Mouse (Mus musculus) small intestine, adult 2 months (tissue): ENCODE measurements around the gene Cyp2d9. TPM values are rescaled to one million over a fixed set of nuclear protein-coding genes. Genes with fewer than 3 reads are reported as not detected.

Experiments
- H3K27ac ChIP-seq: fragments of 200-500 bp; 2 replicates; pipeline ENCODE4 v1.5.1; 2012; ENCODE audit warnings: low read depth, low read length, control low read depth, inconsistent platforms; ENCODE audit not compliant: insufficient read depth
- H3K27me3 ChIP-seq: fragments of 200-500 bp; 2 replicates; pipeline ENCODE4 v1.6.1; 2012; ENCODE audit warnings: mild to moderate bottlenecking, moderate library complexity, low read length, inconsistent platforms; ENCODE audit not compliant: control insufficient read depth, insufficient read depth
- H3K36me3 ChIP-seq: fragments of 200-500 bp; 2 replicates; pipeline ENCODE4 v1.6.1; 2012; ENCODE audit warnings: mild to moderate bottlenecking, low read length, control low read depth, inconsistent platforms; ENCODE audit not compliant: control insufficient read depth, insufficient read depth
- H3K4me1 ChIP-seq: fragments of 200-500 bp; 2 replicates; pipeline ENCODE4 v1.6.1; 2012; ENCODE audit warnings: low read length, inconsistent platforms, mixed read lengths; ENCODE audit not compliant: control insufficient read depth, insufficient read depth, insufficient read length
- H3K4me3 ChIP-seq: fragments of 200-500 bp; 2 replicates; pipeline ENCODE4 v1.5.1; 2012; ENCODE audit warnings: low read depth, mild to moderate bottlenecking, control low read depth, inconsistent platforms, low read length, moderate library complexity
- CTCF ChIP-seq: fragments of 200-500 bp; IDR thresholded peaks from 2 replicates; pipeline ENCODE4 v1.5.1; 2012; ENCODE audit warnings: low read depth, mild to moderate bottlenecking, control low read depth, inconsistent platforms, low read length, moderate library complexity, mixed read lengths; ENCODE audit not compliant: insufficient replicate concordance, insufficient read length; ENCODE audit errors: extremely low read depth
- POLR2A ChIP-seq: fragments of 200-500 bp; IDR thresholded peaks from 2 replicates; pipeline ENCODE4 v1.6.1; 2012; ENCODE audit warnings: low read depth, mild to moderate bottlenecking, control low read depth, inconsistent platforms, low read length, moderate library complexity
- WGBS: fragments of 180-500 bp; shearing (Covaris S2); methylation state at CpG from one replicate; pipeline ENCODE4 v1.1.7; 2018; 5-methylcytosine and 5-hydroxymethylcytosine counted together
- polyA plus RNA-seq: library from polyadenylated mRNA; depleted of rRNA; stranded (reverse); fragments of >200 nt; gene quantifications from 2 replicates; pipeline ENCODE4 v1.2.3, GENCODE M21; 2012

Cyp2d9 gene
- polyA plus RNA-seq, 1 experiment = not detected

GRCm38 (mm10) chr15:82403606-82404005 is 29.6 kb upstream of the Cyp2d9 start:
- 92% methylated on average over 9 of the region's 9 CpGs for WGBS
- H3K4me1 ChIP-seq = peaks cover 4% of the 10 kb centered on the region; the same call in 1 of the 2 replicates
- no peaks in the 10 kb centered on the region for H3K27me3 ChIP-seq
- no peaks in the 10 kb centered on the region for H3K36me3 ChIP-seq
- H3K27ac ChIP-seq = no peak overlapping the region
- H3K4me3 ChIP-seq = no peak overlapping the region
- no peak for TF ChIP-seq POLR2A
- TF ChIP-seq CTCF = no peak

- TF ChIP-seq CTCF (no peak), POLR2A (no peak)
- Histone ChIP-seq H3K27ac (no peak overlapping the region), H3K27me3 (no peaks in the 10 kb centered on the region), H3K4me3 (no peak overlapping the region), H3K36me3 (no peaks in the 10 kb centered on the region), H3K4me1 (peaks cover 4% of the 10 kb centered on the region; the same call in 1 of the 2 replicates)
- 83% methylated on average over 3 of the region's 3 CpGs for WGBS
These were observed 29.1 kb upstream of the Cyp2d9 start for GRCm38 (mm10) chr15:82404163-82404562.

GRCm38 (mm10) chr15:82406981-82407380 is 26.3 kb upstream of the Cyp2d9 start, which contains the start of gene Cyp2d10:
Gene Cyp2d10 (minus strand): TSS chr15:82407195.
- no peaks in the 10 kb centered on the region for H3K36me3 ChIP-seq
- H3K27me3 ChIP-seq = no peaks in the 10 kb centered on the region
- peaks cover 4% of the 10 kb centered on the region; the same call in 1 of the 2 replicates for H3K4me1 ChIP-seq
- no peak within 1 kb of the TSS for H3K27ac ChIP-seq
- 87% methylated on average over 6 of the region's 6 CpGs for WGBS
- no peak within 1 kb of the TSS for H3K4me3 ChIP-seq
- TF ChIP-seq POLR2A (no peak), CTCF (no peak)

- WGBS = 73% methylated on average over 4 of the region's 4 CpGs
- H3K4me3 ChIP-seq = no peak overlapping the region
- H3K27me3 ChIP-seq = no peaks in the 10 kb centered on the region
- no peaks in the 10 kb centered on the region for H3K36me3 ChIP-seq
- H3K27ac ChIP-seq = no peak overlapping the region
- peaks cover 4% of the 10 kb centered on the region; the same call in 1 of the 2 replicates for H3K4me1 ChIP-seq
- TF ChIP-seq POLR2A = no peak
- no peak for TF ChIP-seq CTCF
These were observed 25.7 kb upstream of the Cyp2d9 start for GRCm38 (mm10) chr15:82407536-82407935.

- WGBS = 39% methylated on average over 16 of the region's 16 CpGs
These were observed 16.1 kb upstream of the Cyp2d9 start for GRCm38 (mm10) chr15:82416797-82417789.

GRCm38 (mm10) chr15:82418616-82419015 is 14.6 kb upstream of the Cyp2d9 start:
- Histone ChIP-seq H3K4me1 (peaks cover 3% of the 10 kb centered on the region), H3K4me3 (no peak overlapping the region), H3K36me3 (no peaks in the 10 kb centered on the region), H3K27ac (no peak overlapping the region), H3K27me3 (no peaks in the 10 kb centered on the region)
- 82% methylated on average over 1 of the region's 1 CpGs for whole genome bisulfite sequencing
- TF ChIP-seq POLR2A (no peak), CTCF (no peak)

More at GRCm38 (mm10) chr15:82416797-82417789, 16.1 kb upstream of the Cyp2d9 start:
- H3K4me3 ChIP-seq = peak overlapping the region; percentile 8; the same call in 1 of the 2 replicates
- H3K27ac ChIP-seq = no peak overlapping the region
- TF ChIP-seq POLR2A (no peak), CTCF (peak; percentile 81)
- H3K36me3 ChIP-seq = no peaks in the 10 kb centered on the region
- H3K4me1 ChIP-seq = peaks cover 3% of the 10 kb centered on the region
- no peaks in the 10 kb centered on the region for H3K27me3 ChIP-seq

GRCm38 (mm10) chr15:82422935-82423334 is 10.3 kb upstream of the Cyp2d9 start:
- Histone ChIP-seq H3K27me3 (no peaks in the 10 kb centered on the region), H3K36me3 (no peaks in the 10 kb centered on the region), H3K4me1 (no peaks in the 10 kb centered on the region), H3K27ac (no peak overlapping the region), H3K4me3 (no peak overlapping the region)
- TF ChIP-seq CTCF = no peak
- WGBS = 61% methylated on average over 4 of the region's 4 CpGs
